Mouse (Mus musculus) gastrocnemius, adult 2 months (tissue): ENCODE measurements around the gene Tor4a. TPM values are rescaled to one million over a fixed set of nuclear protein-coding genes. Genes with fewer than 3 reads are reported as not detected.
A peak's percentile ranks its signal among the peaks of the same experiment; 100 is the strongest.

ENCODE experiments used
- DNase-seq: peaks from one replicate; pipeline ENCODE4 v3.0.0; 2022
- H3K27ac ChIP-seq: fragments of 200-600 bp; 2 replicates; pipeline ENCODE4 v1.8.1; 2022; ENCODE audit warnings: mild to moderate bottlenecking
- H3K4me3 ChIP-seq: fragments of 200-600 bp; 2 replicates; pipeline ENCODE4 v1.8.1; 2022; ENCODE audit warnings: mild to moderate bottlenecking, moderate library complexity
- CTCF ChIP-seq: fragments of 200-600 bp; IDR thresholded peaks from 2 replicates; pipeline ENCODE4 v1.8.1; 2022; ENCODE audit warnings: antibody characterized with exemption, mild to moderate bottlenecking, moderate library complexity
- intact Hi-C: fragments of 180-260 bp; cut with DNase I; formaldehyde crosslinking; loops from one replicate; pipeline ENCODE4 v1.15.1; 2025
- long read RNA-seq, 2 experiments: library from polyadenylated mRNA; stranded (forward); transcript quantifications; one replicate each; pipeline ENCODE4 v2.0.0; 2021
- total RNA-seq, 2 experiments: library from RNA; stranded (reverse); gene quantifications; 2 replicates each; pipeline ENCODE4 v1.2.3; 2021

The Tor4a gene
- 1 to 10 TPM in 1 of 2 experiments, under 1 TPM in 1; 0.59 to 1.0 TPM for total RNA-seq
- long read RNA-seq, experiment 1, partial matches to known transcripts = 0 of 1 reads
- long read RNA-seq, experiment 1, other reads (novel, unspliced or antisense) = 0 of 1 reads
- long read RNA-seq, experiment 2, partial matches to known transcripts = 0 of 4 reads
- long read RNA-seq, experiment 2, other reads (novel, unspliced or antisense) = 1 of 4 reads

DNA sequence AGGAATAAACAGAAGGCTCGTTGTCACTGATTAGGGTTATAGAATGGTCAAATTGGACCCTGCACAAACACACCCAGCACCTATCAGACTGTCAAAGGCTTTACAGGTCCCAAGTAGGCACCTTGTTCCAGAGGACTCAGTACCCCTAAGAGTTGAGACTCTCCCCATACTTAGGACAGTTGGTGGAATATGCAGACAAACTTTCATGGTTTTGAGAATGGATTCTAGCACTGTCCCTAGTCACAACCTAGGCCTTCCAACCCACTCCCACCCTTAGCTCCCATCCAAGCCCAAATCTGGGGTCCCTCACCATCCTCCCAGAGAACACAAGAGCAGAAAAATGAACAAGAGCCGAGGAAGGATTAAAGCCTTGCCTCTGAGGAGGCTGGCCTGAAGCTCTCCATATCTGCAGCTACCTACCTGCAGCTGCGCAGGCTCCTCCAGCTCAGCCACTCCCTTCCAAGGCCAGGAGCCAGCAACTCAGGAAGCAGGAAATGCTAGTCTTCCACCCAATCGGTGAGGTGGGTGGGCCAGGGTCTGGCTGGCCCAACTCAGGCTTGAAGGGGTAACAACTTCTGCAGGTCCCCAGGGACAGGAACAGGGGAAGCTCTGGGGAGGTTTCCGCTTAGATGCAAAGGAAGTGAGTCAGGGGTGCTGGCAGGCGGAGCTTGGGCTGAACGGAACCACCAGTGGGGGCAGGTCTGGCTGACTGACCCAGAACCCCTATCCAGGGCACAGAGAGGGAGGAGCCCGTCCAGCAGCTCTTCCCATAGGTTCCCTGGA, at the start of gene Tor4a:
Gene Tor4a (minus strand): TSS at position 715 of the 783 bp plus-strand sequence.
- intact Hi-C loops = no loop called here
- no peak; the same call in 1 of the 2 replicates for TF ChIP-seq CTCF
- peak within 1 kb of the TSS; percentile 69 for H3K4me3 ChIP-seq
- H3K27ac ChIP-seq = peak within 1 kb of the TSS; percentile 86
- DNase-seq = peak; percentile 78

GRCm38 (mm10) chr2:25244144-25244543, 47.5 kb upstream of the Tor4a start:
- TF ChIP-seq CTCF = no peak
- H3K4me3 ChIP-seq = no peak overlapping the region
- no peak for DNase-seq
- intact Hi-C loops = no loop called here
- H3K27ac ChIP-seq = no peak overlapping the region

GRCm38 (mm10) chr2:25243342-25243741, 46.7 kb upstream of the Tor4a start:
- no peak for DNase-seq
- no peak overlapping the region for H3K27ac ChIP-seq
- no peak for TF ChIP-seq CTCF
- H3K4me3 ChIP-seq = no peak overlapping the region
- intact Hi-C loops = no loop called here

DNA sequence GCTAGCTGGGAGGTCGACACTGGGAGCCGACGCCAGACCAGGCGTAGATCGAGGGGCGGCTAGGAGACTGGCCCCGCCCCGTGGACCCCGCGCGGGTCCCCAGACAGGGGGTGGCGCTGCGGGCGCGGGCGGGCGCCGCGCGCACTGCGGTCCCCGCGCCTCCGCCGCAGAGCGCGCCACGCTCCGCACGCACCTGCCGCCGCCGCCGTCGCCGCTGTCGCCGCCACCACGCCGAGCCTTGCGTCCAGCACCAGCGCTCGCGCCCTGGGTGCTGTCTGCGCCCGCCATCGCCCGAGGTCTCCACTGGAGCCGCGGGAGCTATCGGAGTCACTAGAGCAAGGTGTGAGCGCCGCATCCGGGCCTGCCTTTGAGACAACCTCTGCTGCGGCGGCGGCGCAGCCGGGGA, 45.4 kb upstream of the Tor4a start, which contains the start of the genes Rnf208 and Cysrt1:
Gene Rnf208 (plus strand): TSS at position 155 of the 406 bp plus-strand sequence.
Gene Cysrt1 (minus strand): TSS at position 352 of the 406 bp plus-strand sequence.
- DNase-seq = no peak

GRCm38 (mm10) chr2:25241438-25241775, 44.7 kb upstream of the Tor4a start:
- intact Hi-C loops = no loop called here
- no peak overlapping the region for H3K27ac ChIP-seq
- no peak for DNase-seq
- H3K4me3 ChIP-seq = peak overlapping the region; percentile 65
- no peak for TF ChIP-seq CTCF

More for the DNA sequence above, 45.4 kb upstream of the Tor4a start, which contains the start of the genes Rnf208 and Cysrt1:
- Histone ChIP-seq H3K27ac (peak within 1 kb of the TSS; percentile 71), H3K4me3 (peak within 1 kb of the TSS; percentile 65)
- intact Hi-C loops = no loop called here
- no peak for TF ChIP-seq CTCF

- H3K4me3 ChIP-seq = peak overlapping the region; percentile 65
- intact Hi-C loops = no loop called here
Measured at GRCm38 (mm10) chr2:25240723-25241437, 44.2 kb upstream of the Tor4a start.

DNA sequence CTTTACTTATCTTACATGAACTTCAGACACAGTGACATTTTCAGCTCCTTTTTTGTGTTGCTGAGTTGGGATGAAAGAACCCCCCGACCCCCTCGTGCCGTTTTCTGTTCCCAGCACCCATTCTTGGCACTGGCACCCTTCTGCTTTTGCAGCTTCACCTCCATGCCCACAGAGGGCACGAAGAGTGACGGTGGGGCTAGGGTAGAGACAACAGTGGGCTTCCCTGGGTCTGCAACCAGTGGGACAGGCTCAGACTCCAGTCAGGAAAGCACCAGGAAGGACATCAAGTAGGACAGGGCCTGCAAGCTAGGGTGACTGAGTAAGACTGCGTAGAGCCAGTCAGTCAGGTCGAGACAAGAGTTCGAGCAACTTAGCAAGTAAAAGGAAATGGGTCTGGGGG, 43.6 kb upstream of the Tor4a start:
- intact Hi-C loops = no loop called here
- no peak for DNase-seq
- H3K27ac ChIP-seq = peak overlapping the region; percentile 71
- peak overlapping the region; percentile 65 for H3K4me3 ChIP-seq
- no peak for TF ChIP-seq CTCF

More at GRCm38 (mm10) chr2:25240723-25241437, 44.2 kb upstream of the Tor4a start:
- no peak for TF ChIP-seq CTCF
- DNase-seq = peak; percentile 80
- peak overlapping the region; percentile 71 for H3K27ac ChIP-seq

- TF ChIP-seq CTCF = no peak
- intact Hi-C loops = no loop called here
- H3K4me3 ChIP-seq = no peak overlapping the region
- no peak for DNase-seq
- no peak overlapping the region for H3K27ac ChIP-seq
Measured at GRCm38 (mm10) chr2:25239766-25240165, 43.1 kb upstream of the Tor4a start.

- no peak for DNase-seq
- no peak overlapping the region for H3K4me3 ChIP-seq
- no peak overlapping the region for H3K27ac ChIP-seq
- intact Hi-C loops = no loop called here
- no peak for TF ChIP-seq CTCF
Measured at GRCm38 (mm10) chr2:25238106-25238505, 41.4 kb upstream of the Tor4a start.

- no peak for DNase-seq
- Histone ChIP-seq H3K4me3 (no peak overlapping the region), H3K27ac (no peak overlapping the region)
- intact Hi-C loops = no loop called here
- no peak for TF ChIP-seq CTCF
Measured at GRCm38 (mm10) chr2:25237522-25237921, 40.8 kb upstream of the Tor4a start.

GRCm38 (mm10) chr2:25236614-25237013, 39.9 kb upstream of the Tor4a start, which contains the start of gene Rnf224:
Gene Rnf224 (minus strand): TSS chr2:25236787.
- H3K27ac ChIP-seq = no peak within 1 kb of the TSS
- DNase-seq = no peak
- intact Hi-C loops = no loop called here
- H3K4me3 ChIP-seq = no peak within 1 kb of the TSS
- no peak for TF ChIP-seq CTCF

- TF ChIP-seq CTCF = no peak
- Histone ChIP-seq H3K27ac (no peak overlapping the region), H3K4me3 (no peak overlapping the region)
- no peak for DNase-seq
- intact Hi-C loops = no loop called here
Measured at GRCm38 (mm10) chr2:25234551-25235220, 38.0 kb upstream of the Tor4a start.
